10 mouse cellular contexts compared by ENCODE assay signal in the genomic region with DNA sequence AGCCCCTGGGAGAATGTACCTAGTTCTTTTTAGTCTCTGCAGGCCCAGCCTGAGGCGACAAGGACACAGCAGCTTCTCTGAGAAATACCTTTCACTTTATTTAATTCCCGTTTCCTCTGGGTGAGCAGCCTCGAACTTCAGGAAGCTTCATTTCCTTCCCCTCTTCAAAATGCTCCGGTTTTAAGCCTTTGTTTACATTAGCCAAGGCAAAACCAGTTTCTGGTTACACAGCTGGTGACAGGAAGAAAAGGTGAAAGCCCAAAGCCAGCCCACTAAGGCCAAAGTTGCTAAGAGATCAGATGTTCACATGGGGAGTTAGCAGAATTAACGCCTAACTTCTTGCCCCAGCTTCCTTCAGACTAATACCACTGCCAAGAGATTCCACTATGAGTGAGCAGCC.
DNase-seq lines count a peak whose midpoint lies in the region; ATAC-seq and TF ChIP-seq lines count a peak whose summit lies in the region.
"Had no signal": no experiment of that assay in that cellular context is flagged by ENCODE, and none has a peak within 500 bp of the region (broad histone marks: within the 10 kb centered on the region; RNA-seq: fewer than 3 reads in every experiment).

No protein-coding gene starts in this region.

- no peak overlapping the region for H3K9ac ChIP-seq in heart, adult 2 months (ENCODE audit: low read depth, low read length)
- H3K9ac ChIP-seq in forebrain, embryonic 14.5 days (ENCODE audit: low read length), result no peak overlapping the region

- DNase-seq in heart, adult 2 months, result peak in 1 of 2 experiments; percentile 29
- DNase-seq in heart, postnatal 36 days, result no peak
- peak; percentile 52 for DNase-seq in embryo, embryonic 11 days
- peak; percentile 61 for DNase-seq in kidney, adult 2 months
- DNase-seq in lung, postnatal 25 days (ENCODE audit: low spot score), result peak; percentile 69
- no peak for DNase-seq in forebrain, embryonic 14.5 days (ENCODE audit: low spot score)
- no peak for DNase-seq in frontal cortex, postnatal 25 days (ENCODE audit: low spot score in 2 of 2)
- DNase-seq: layer of hippocampus, adult 9-11 months had no signal

- peaks cover 8% of the 10 kb centered on the region for H3K4me1 ChIP-seq in heart, adult 2 months (ENCODE audit: control insufficient read depth, insufficient read depth, low read length)
- peaks cover 13% of the 10 kb centered on the region for H3K4me1 ChIP-seq in kidney, adult 2 months (ENCODE audit: control insufficient read depth, insufficient read depth, low read length)
- no peaks in the 10 kb centered on the region for H3K4me1 ChIP-seq in forebrain, embryonic 14.5 days (ENCODE audit: control insufficient read depth, insufficient read depth, low read length)

- TF ChIP-seq CTCF in heart, adult 2 months (IDR thresholded peaks at IDR 0.05), result no peak
- no peak for TF ChIP-seq CTCF in kidney, adult 2 months (conservative IDR thresholded peaks at IDR 0.05; ENCODE audit: insufficient read depth, insufficient read length, low read depth, low read length)

- no peaks in the 10 kb centered on the region for H3K27me3 ChIP-seq in heart, adult 2 months (ENCODE audit: control insufficient read depth, insufficient read depth, low read length)
- no peaks in the 10 kb centered on the region for H3K27me3 ChIP-seq in kidney, adult 2 months (replicated peaks; ENCODE audit: control insufficient read depth, insufficient read depth, low read length)
- no peaks in the 10 kb centered on the region for H3K27me3 ChIP-seq in forebrain, embryonic 14.5 days (replicated peaks; ENCODE audit: control insufficient read depth, insufficient read depth, low read length)

- H3K4me2 ChIP-seq in forebrain, embryonic 14.5 days (ENCODE audit: low read length), result no peak overlapping the region

- no peaks in the 10 kb centered on the region for H3K36me3 ChIP-seq in heart, adult 2 months (ENCODE audit: control insufficient read depth, insufficient read depth, low read length)
- H3K36me3 ChIP-seq in kidney, adult 2 months (ENCODE audit: control insufficient read depth, insufficient read depth, low read length), result no peaks in the 10 kb centered on the region
- no peaks in the 10 kb centered on the region for H3K36me3 ChIP-seq in forebrain, embryonic 14.5 days (ENCODE audit: control insufficient read depth, insufficient read depth, low read length)

- H3K9me3 ChIP-seq in forebrain, embryonic 14.5 days (replicated peaks; ENCODE audit: control insufficient read depth, low read length), result no peaks in the 10 kb centered on the region

- ATAC-seq in forebrain, embryonic 14.5 days, result no peak
- ATAC-seq in erythroblast, adult 5-6 weeks (replicated peaks; ENCODE audit: low FRiP score, poor library complexity, severe bottlenecking), result no peak
- ATAC-seq: CD4-positive, CD25-positive, alpha-beta regulatory T cell, adult 4 months had no signal

- no peaks in the 10 kb centered on the region for H3K79me2 ChIP-seq in heart, adult 2 months (replicated peaks; ENCODE audit: control insufficient read depth, insufficient read depth, low read length)

- no peak for TF ChIP-seq EP300 in heart, adult 2 months (IDR thresholded peaks at IDR 0.05; ENCODE audit: insufficient read depth, low read depth, low read length)

- intact Hi-C loops in heart, adult 2 months (cut with DNase I), result loop anchor here (2.0 kb wide), 1 partner anchor 43 kb away; no protein-coding TSS in a partner anchor
- intact Hi-C loops in heart, postnatal 36 days (cut with DNase I), result no loop called here

- peak overlapping the region; percentile 76 for H3K27ac ChIP-seq in heart, adult 2 months
- peak overlapping the region; percentile 88 for H3K27ac ChIP-seq in kidney, adult 2 months (ENCODE audit: insufficient read depth, low read depth, low read length)
- no peak overlapping the region for H3K27ac ChIP-seq in forebrain, embryonic 14.5 days (ENCODE audit: low read depth, low read length)

- 32% methylated on average over 5 of the region's 5 CpGs for WGBS in heart, adult 2 months
- WGBS in kidney, adult 2 months, result 38% methylated on average over 5 of the region's 5 CpGs
- WGBS in forebrain, embryonic 14.5 days, result 18% methylated on average over 5 of the region's 5 CpGs

- no peak overlapping the region for H3K4me3 ChIP-seq in heart, adult 2 months
- no peak overlapping the region for H3K4me3 ChIP-seq in kidney, adult 2 months (ENCODE audit: insufficient read depth, low read depth, low read length)
- no peak overlapping the region for H3K4me3 ChIP-seq in forebrain, embryonic 14.5 days (ENCODE audit: low read depth, low read length)

- no peak for TF ChIP-seq POLR2A in heart, adult 2 months (IDR thresholded peaks at IDR 0.05; ENCODE audit: insufficient read depth, low read depth, low read length)
- no peak for TF ChIP-seq POLR2A in kidney, adult 2 months (IDR thresholded peaks at IDR 0.05; ENCODE audit: low read depth, low read length)

Comparison
In these comparisons a context has a peak if more than half of its experiments do, and no peak if none do; other contexts are left out.
1. DNase-seq: peak in embryo, embryonic 11 days (single experiment), kidney, adult 2 months (single experiment) and lung, postnatal 25 days (single experiment); none in heart, postnatal 36 days (0 of 2), forebrain, embryonic 14.5 days (single experiment) and frontal cortex, postnatal 25 days (0 of 2).